In genomic region chr1:136588908-136589307, GRCm38 (mm10) we compare ENCODE assay signal across 7 mouse cellular contexts. TPM values are rescaled to one million over a fixed set of nuclear protein-coding genes. Genes with fewer than 3 reads are reported as not detected.
DNase-seq lines count a peak whose midpoint lies in the region; ATAC-seq lines count a peak whose summit lies in the region.

No protein-coding gene starts in this region.

- no peak for DNase-seq in lung, postnatal 36 days
- no peak for DNase-seq in forebrain, embryonic 11.5 days (ENCODE audit: low spot score)
- DNase-seq in retina, postnatal 7 days (ENCODE audit: low read depth, low spot score) = peak; percentile 19
- no peak for DNase-seq in thymus, postnatal 0 days (ENCODE audit: low spot score)

- H3K4me1 ChIP-seq in lung, embryonic 15.5 days = peaks cover 11% of the 10 kb centered on the region
- H3K4me1 ChIP-seq in forebrain, embryonic 11.5 days (replicated peaks; ENCODE audit: control insufficient read depth, insufficient read depth, low read length) = peaks cover 4% of the 10 kb centered on the region; the same call in 1 of the 2 replicates
- peaks cover 22% of the 10 kb centered on the region for H3K4me1 ChIP-seq in limb, embryonic 13.5 days

- ATAC-seq in lung, embryonic 15.5 days (ENCODE audit: borderline replicate concordance, extremely low read depth, low FRiP score, low TSS enrichment) = 0 out of 2 replicates have a peak, but pooled peaks have one; percentile 27
- no peak for ATAC-seq in forebrain, embryonic 11.5 days (replicated peaks; ENCODE audit: low FRiP score)
- ATAC-seq in limb, embryonic 13.5 days (ENCODE audit: low FRiP score, low read depth) = peak; percentile 66; the same call in 1 of the 2 replicates
- no peak for ATAC-seq in inflammation-experienced regulatory T-cells, adult 6 months

- no peak overlapping the region for H3K9ac ChIP-seq in lung, embryonic 15.5 days
- no peak overlapping the region for H3K9ac ChIP-seq in forebrain, embryonic 11.5 days (ENCODE audit: low read length)
- no peak overlapping the region for H3K9ac ChIP-seq in limb, embryonic 13.5 days

- H3K36me3 ChIP-seq in lung, embryonic 15.5 days = no peaks in the 10 kb centered on the region
- no peaks in the 10 kb centered on the region for H3K36me3 ChIP-seq in forebrain, embryonic 11.5 days (ENCODE audit: control insufficient read depth, insufficient read depth, low read length)
- no peaks in the 10 kb centered on the region for H3K36me3 ChIP-seq in limb, embryonic 13.5 days

- peak overlapping the region; percentile 46 for H3K4me2 ChIP-seq in lung, embryonic 15.5 days
- H3K4me2 ChIP-seq in forebrain, embryonic 11.5 days (ENCODE audit: low read depth, low read length, severe bottlenecking) = peak overlapping the region; percentile 35
- peak overlapping the region; percentile 64 for H3K4me2 ChIP-seq in limb, embryonic 13.5 days (replicated peaks)

- H3K27ac ChIP-seq in lung, embryonic 15.5 days = no peak overlapping the region
- H3K27ac ChIP-seq in forebrain, embryonic 11.5 days (ENCODE audit: low read depth, low read length) = no peak overlapping the region
- H3K27ac ChIP-seq in limb, embryonic 13.5 days = no peak overlapping the region

- 0 out of 2 replicates have a peak overlapping the region, but pooled peaks have one; percentile 12 for H3K4me3 ChIP-seq in lung, embryonic 15.5 days
- H3K4me3 ChIP-seq in forebrain, embryonic 11.5 days (ENCODE audit: low read depth, low read length) = peak overlapping the region; percentile 9; the same call in 1 of the 2 replicates
- peak overlapping the region; percentile 28 for H3K4me3 ChIP-seq in limb, embryonic 13.5 days

- 12% methylated on average over 9 of the region's 9 CpGs for WGBS in lung, embryonic 15.5 days
- 15% methylated on average over 9 of the region's 9 CpGs for WGBS in forebrain, embryonic 11.5 days
- WGBS in limb, embryonic 13.5 days = 4% methylated on average over 9 of the region's 9 CpGs

- H3K9me3 ChIP-seq in lung, embryonic 15.5 days = no peaks in the 10 kb centered on the region
- H3K9me3 ChIP-seq in forebrain, embryonic 11.5 days (ENCODE audit: control insufficient read depth, low read length) = no peaks in the 10 kb centered on the region
- H3K9me3 ChIP-seq in limb, embryonic 13.5 days = no peaks in the 10 kb centered on the region

- H3K27me3 ChIP-seq in lung, embryonic 15.5 days = no peaks in the 10 kb centered on the region
- H3K27me3 ChIP-seq in forebrain, embryonic 11.5 days (ENCODE audit: control insufficient read depth, insufficient read depth, low read length) = no peaks in the 10 kb centered on the region
- H3K27me3 ChIP-seq in limb, embryonic 13.5 days = peaks cover 15% of the 10 kb centered on the region; the same call in 1 of the 2 replicates

RNA-seq across cellular contexts. Expression of gene Zfp281, which starts 35.8 kb away (rescaled TPM):
- polyA plus RNA-seq in lung, embryonic 15.5 days (2015; fragmentation: Nextera tagmentation; extraction: Ambion mirVana) = 20.6 and 22.3 TPM in 2 replicates
- 35.6 and 35.9 TPM in 2 replicates for polyA plus RNA-seq in forebrain, embryonic 11.5 days (2014; fragmentation: Nextera tagmentation; extraction: Ambion mirVana)
- polyA plus RNA-seq in limb, embryonic 13.5 days (2015; fragmentation: Nextera tagmentation; extraction: Ambion mirVana) = 26.2 and 27.3 TPM in 2 replicates
- 18.0 and 19.5 TPM in 2 replicates for polyA plus RNA-seq in thymus, postnatal 0 days (2015; fragmentation: Nextera tagmentation; extraction: Ambion mirVana)
- 10 to 100 TPM; 12.1 to 24.1 (median 23.5) TPM for polyA plus RNA-seq in inflammation-experienced regulatory T-cells, adult 6 months (2017; shearing (Covaris generic))

Comparison
In these comparisons a context has a peak if more than half of its experiments do, and no peak if none do; other contexts are left out.
1. ATAC-seq: peak in lung, embryonic 15.5 days (single experiment) and limb, embryonic 13.5 days (single experiment); none in forebrain, embryonic 11.5 days (single experiment) and inflammation-experienced regulatory T-cells, adult 6 months (single experiment).
2. Peak in every context shown above with its lines, with median percentiles within 50 percentile points of each other: H3K4me2 ChIP-seq and H3K4me3 ChIP-seq.